Mouse (Mus musculus): Measurements from ENCODE around the gene Creld1.

The Creld1 gene

DNA sequence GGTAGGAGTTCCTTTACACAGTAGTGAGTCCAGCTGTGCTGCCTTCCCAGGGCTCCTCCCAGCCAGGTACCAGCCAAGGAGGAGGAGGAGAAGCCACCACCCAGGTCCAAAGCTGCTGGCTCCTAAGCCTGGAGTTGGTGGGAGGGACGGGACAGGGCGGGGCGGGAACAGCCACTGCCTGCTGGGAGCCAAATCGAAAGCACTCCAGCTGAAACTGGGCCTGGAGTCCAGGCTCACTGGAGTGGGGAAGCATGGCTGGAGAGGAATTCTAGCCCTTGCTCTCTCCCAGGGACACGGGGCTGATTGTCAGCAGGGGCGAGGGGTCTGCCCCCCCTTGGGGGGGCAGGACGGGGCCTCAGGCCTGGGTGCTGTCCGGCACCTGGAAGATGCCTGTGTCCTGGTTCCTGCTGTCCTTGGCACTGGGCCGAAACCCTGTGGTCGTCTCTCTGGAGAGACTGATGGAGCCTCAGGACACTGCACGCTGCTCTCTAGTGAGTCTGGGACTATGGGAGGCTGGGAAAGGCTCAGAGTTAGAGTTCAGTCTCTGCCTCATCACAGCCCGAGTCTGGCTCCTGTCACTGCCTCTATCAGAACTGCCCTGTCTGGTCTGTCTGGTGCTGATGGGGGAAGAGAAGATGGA is 11.7 kb upstream of the Creld1 start, which contains the start of gene Il17rc:
Gene Il17rc, plus strand, starts transcription at position 131 of the 640 bp plus-strand sequence.
- DNase-seq, result no peak

- no peak for DNase-seq
Observed at GRCm38 (mm10) chr6:113472061-113472460, 11.0 kb upstream of the Creld1 start.

- no peak for DNase-seq
Observed at GRCm38 (mm10) chr6:113473246-113473645, 9.9 kb upstream of the Creld1 start.

DNA sequence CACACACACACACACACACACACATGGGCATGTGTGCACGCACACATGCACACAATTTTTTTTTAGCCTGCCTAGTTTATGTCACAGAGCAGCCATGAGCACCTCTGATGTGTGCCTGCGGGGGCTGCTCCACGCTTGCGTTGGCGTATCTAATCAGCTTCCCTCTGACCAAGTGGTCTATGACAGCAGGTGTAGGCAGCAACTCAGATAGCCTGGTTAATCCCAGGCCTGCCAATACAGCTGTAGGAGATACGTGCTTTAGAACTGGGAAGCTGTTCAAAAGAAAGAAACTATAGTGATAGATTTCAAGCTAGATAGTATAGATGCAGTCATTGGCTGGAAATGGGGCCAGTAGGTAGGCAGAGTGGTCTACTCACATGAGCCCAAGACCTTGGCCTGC is 9.4 kb upstream of the Creld1 start:
- DNase-seq, result no peak

- DNase-seq, result no peak
Observed at GRCm38 (mm10) chr6:113477353-113477752, 5.7 kb upstream of the Creld1 start.

GRCm38 (mm10) chr6:113478906-113479305 is 4.2 kb upstream of the Creld1 start:
- DNase-seq, result no peak

- no peak for DNase-seq
Observed at GRCm38 (mm10) chr6:113480555-113481373, 2.3 kb upstream of the Creld1 start.

- DNase-seq, result peak; percentile 39
Observed at GRCm38 (mm10) chr6:113482477-113483099, 509 bp upstream of the Creld1 start.

DNA sequence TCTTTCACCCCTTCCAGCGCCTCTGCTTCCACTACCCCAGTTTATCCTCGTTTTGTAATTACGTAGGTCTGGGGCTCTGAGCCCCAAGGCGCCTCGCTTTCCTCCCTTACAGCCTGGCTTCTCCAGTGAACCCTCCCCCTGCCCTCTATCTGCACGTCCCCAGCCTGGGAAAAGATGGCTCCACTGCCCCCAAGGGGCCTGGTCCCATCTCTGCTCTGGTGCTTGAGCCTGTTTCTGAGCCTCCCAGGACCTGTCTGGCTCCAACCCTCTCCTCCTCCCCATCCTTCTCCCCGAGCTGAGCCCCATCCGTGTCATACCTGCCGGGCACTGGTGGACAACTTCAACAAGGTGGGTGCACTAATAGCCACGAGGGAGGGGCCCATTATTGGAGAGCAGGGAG is 632 bp downstream of the Creld1 start:
- DNase-seq, result no peak

GRCm38 (mm10) chr6:113487125-113487576 is 4.1 kb downstream of the Creld1 start:
- peak; percentile 33 for DNase-seq

DNA sequence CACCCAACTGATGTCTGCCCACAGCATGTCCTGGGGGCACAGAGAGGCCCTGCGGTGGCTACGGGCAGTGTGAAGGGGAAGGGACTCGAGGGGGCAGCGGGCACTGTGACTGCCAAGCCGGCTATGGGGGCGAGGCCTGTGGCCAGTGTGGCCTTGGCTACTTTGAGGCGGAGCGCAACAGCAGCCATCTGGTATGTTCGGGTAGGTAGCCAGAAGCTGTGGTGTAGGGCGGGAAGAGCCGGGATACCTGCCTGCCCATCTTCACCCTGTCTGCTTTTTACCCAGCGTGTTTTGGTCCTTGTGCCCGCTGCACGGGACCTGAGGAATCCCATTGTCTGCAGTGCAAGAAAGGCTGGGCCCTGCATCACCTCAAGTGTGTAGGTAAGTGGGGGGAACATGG is 6.3 kb downstream of the Creld1 start:
- DNase-seq, result no peak

DNA sequence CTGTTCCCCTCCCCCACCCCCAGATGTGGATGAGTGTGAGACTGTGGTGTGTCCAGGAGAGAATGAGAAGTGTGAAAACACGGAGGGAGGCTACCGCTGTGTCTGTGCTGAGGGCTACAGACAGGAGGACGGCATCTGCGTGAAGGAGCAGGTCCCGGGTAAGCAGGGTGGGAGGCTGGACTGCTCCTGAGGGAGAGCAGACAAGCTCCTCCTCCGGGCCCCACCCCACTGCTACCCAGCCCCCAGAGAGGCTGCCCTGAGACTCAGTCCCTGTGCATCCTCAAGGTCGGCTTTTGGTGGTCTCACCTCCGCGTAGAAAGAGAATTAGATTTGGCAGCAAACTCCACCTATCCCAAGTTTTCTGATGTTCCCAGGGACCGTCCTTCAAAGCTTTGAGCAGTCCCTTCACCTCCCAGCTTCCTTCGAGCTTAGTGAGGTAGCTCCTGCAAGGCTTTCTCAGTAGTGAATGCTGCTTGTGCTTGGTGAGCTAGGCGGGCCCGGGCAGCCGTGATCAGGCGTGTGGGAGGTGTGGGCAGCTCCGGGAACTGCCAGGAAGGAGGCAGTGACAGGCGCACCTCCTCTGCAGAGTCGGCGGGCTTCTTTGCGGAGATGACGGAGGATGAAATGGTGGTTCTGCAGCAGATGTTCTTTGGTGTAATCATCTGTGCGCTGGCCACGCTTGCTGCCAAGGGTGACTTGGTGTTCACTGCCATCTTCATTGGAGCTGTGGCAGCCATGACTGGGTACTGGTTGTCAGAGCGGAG is 9.2 kb downstream of the Creld1 start:
- no peak for DNase-seq

- peak; percentile 88 for DNase-seq
Observed at GRCm38 (mm10) chr6:113494258-113494788, 11.2 kb downstream of the Creld1 start.

GRCm38 (mm10) chr6:113495071-113495675 is 12.1 kb downstream of the Creld1 start:
- no peak for DNase-seq

- DNase-seq, result no peak
Observed at GRCm38 (mm10) chr6:113499346-113499745, 16.2 kb downstream of the Creld1 start.

DNA sequence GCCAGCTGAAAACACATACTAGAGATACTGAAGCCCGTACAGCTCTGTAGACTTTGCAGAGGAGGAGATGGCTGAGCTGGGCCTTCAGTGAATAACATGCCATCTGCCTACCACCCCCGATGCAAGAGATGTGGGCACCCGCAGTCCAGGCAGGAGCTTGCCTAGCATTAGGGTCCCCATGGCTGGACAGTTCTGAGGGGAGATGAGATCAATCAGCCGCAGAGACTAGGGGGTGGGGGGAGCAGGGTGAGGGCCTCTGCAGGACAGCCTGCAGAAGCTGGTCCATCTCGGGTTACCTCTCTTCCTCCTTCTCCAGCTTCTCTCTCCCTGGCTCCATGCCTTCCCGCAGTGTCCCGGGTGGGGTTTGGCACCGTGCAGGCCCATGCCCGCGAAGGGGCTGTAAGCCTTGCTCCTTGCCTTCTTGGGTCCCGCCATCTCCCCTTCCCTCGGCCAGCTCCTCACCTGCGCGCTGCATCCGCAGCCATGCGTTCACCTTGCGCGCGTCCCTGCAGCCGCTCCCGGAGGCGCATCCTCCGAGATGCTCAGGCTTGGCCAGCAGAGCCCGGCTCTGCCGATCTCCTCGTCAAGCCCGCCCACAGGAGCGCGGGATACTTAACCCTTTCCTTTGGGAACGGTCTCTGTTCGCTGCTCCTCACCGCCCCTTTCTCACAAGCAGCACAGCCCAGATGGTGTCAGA is 18.4 kb downstream of the Creld1 start, which contains the start of gene Prrt3:
Gene Prrt3, minus strand, starts transcription at position 544 of the 697 bp plus-strand sequence.
- no peak for DNase-seq

GRCm38 (mm10) chr6:113502801-113503200 is 19.7 kb downstream of the Creld1 start:
- no peak for DNase-seq

- DNase-seq, result no peak
Observed at GRCm38 (mm10) chr6:113505689-113506088, 22.6 kb downstream of the Creld1 start.

DNA sequence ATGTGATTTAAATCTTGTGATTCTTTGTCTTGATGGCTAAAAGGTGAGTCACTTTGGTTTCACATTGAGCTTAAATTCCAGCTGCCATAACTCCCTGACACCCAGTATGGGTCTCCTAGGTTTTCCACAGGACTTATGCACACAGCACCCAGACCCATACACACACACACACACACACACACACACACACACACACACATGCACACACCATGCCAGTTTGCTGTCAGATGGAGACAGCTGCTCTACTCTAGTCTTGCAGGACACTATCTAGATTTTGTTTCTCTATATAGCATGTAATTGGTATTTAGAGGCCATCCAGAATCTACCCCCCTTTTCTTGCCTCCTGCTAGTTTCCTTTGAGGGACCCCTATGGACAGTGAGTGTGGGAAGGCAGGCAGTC is 24.0 kb downstream of the Creld1 start:
- DNase-seq, result no peak

- no peak for DNase-seq
Observed at GRCm38 (mm10) chr6:113508272-113508946, 25.3 kb downstream of the Creld1 start.

- no peak for DNase-seq
Observed at GRCm38 (mm10) chr6:113508947-113509280, 25.8 kb downstream of the Creld1 start.
